Mouse (Mus musculus) liver, embryonic 13.5 days (tissue): ENCODE results near the gene Tsga10. TPM values are rescaled to one million over a fixed set of nuclear protein-coding genes. Genes with fewer than 3 reads are reported as not detected.
"Not testable (repeated sequence)": the region's sequence is repeated elsewhere in the genome, so short reads cannot be mapped to it uniquely, and the experiment has no call there.

Source experiments
- ATAC-seq: fragments of 200-750 bp; cut with Nextera tagmentation; 2 replicates; pipeline ENCODE4 v1.8.0; 2017; ENCODE audit warnings: low read depth, mild to moderate bottlenecking, moderate number of reproducible peaks, moderate library complexity
- DNase-seq: peaks from one replicate; pipeline ENCODE4 v3.0.0; 2022
- H3K27ac ChIP-seq: fragments of 300-500 bp; sonication (generic); 2 replicates; pipeline ENCODE4 v1.5.1; 2015; ENCODE audit warnings: moderate library complexity, mild to moderate bottlenecking, inconsistent platforms
- H3K27me3 ChIP-seq: fragments of 300-500 bp; sonication (generic); 2 replicates; pipeline ENCODE4 v1.6.1; 2015; ENCODE audit warnings: mild to moderate bottlenecking, inconsistent platforms
- H3K36me3 ChIP-seq: fragments of 300-500 bp; sonication (generic); 2 replicates; pipeline ENCODE4 v1.6.1; 2015; ENCODE audit warnings: mild to moderate bottlenecking, inconsistent platforms
- H3K4me1 ChIP-seq: fragments of 300-500 bp; sonication (generic); replicated peaks from 2 replicates; pipeline ENCODE4 v1.6.1; 2015; ENCODE audit warnings: inconsistent platforms
- H3K4me2 ChIP-seq: fragments of 300-500 bp; sonication (generic); 2 replicates; pipeline ENCODE4 v1.6.1; 2015; ENCODE audit warnings: inconsistent platforms, mild to moderate bottlenecking, moderate library complexity
- H3K4me3 ChIP-seq: fragments of 300-500 bp; sonication (generic); replicated peaks from 2 replicates; pipeline ENCODE4 v1.5.1; 2015; ENCODE audit warnings: mild to moderate bottlenecking, inconsistent platforms
- H3K9ac ChIP-seq: fragments of 300-500 bp; sonication (generic); 2 replicates; pipeline ENCODE4 v1.6.1; 2015; ENCODE audit warnings: mild to moderate bottlenecking, inconsistent platforms
- H3K9me3 ChIP-seq: fragments of 300-500 bp; sonication (generic); replicated peaks from 2 replicates; pipeline ENCODE4 v1.6.1; 2016; ENCODE audit warnings: inconsistent platforms
- WGBS: fragments of 180-500 bp; shearing (Covaris S2); methylation state at CpG from one replicate; pipeline ENCODE4 v1.1.7; 2015; ENCODE audit not compliant: insufficient replicate concordance; 5-methylcytosine and 5-hydroxymethylcytosine counted together
- polyA plus RNA-seq: library from polyadenylated mRNA; unstranded; fragments of >200 nt; fragmentation: Nextera tagmentation; extraction: Ambion mirVana; gene quantifications from 2 replicates; pipeline ENCODE4 v1.2.1, GENCODE M21; 2015

The Tsga10 gene
- polyA plus RNA-seq, 1 experiment from 2014 or later = 1.6 TPM

GRCm38 (mm10) chr1:37864511-37865400 is 1.5 kb downstream of the Tsga10 start:
- Histone ChIP-seq H3K9ac (peak overlapping the region; percentile 81), H3K27ac (peak overlapping the region; percentile 87), H3K9me3 (no peaks in the 10 kb centered on the region), H3K4me2 (peak overlapping the region; percentile 92), H3K4me3 (peak overlapping the region; percentile 69), H3K36me3 (no peaks in the 10 kb centered on the region), H3K27me3 (no peaks in the 10 kb centered on the region), H3K4me1 (peaks cover 31% of the 10 kb centered on the region)
- ATAC-seq (peak; percentile 96), DNase-seq (peak; percentile 99)
- under 1% methylated on average over 89 of the region's 90 CpGs for WGBS

GRCm38 (mm10) chr1:37850696-37851095 is 15.5 kb downstream of the Tsga10 start:
- Histone ChIP-seq H3K36me3 (no peaks in the 10 kb centered on the region), H3K4me1 (no peaks in the 10 kb centered on the region), H3K27me3 (no peaks in the 10 kb centered on the region), H3K27ac (no peak overlapping the region), H3K4me2 (no peak overlapping the region), H3K4me3 (no peak overlapping the region), H3K9ac (no peak overlapping the region), H3K9me3 (no peaks in the 10 kb centered on the region)
- DNase-seq (no peak), ATAC-seq (no peak)
- WGBS = 35% methylated on average over 2 of the region's 2 CpGs

- Histone ChIP-seq H3K4me2 (no peak overlapping the region), H3K27ac (no peak overlapping the region), H3K4me1 (no peaks in the 10 kb centered on the region), H3K36me3 (no peaks in the 10 kb centered on the region), H3K4me3 (no peak overlapping the region), H3K27me3 (no peaks in the 10 kb centered on the region), H3K9me3 (no peaks in the 10 kb centered on the region), H3K9ac (no peak overlapping the region)
- DNase-seq = no peak
- WGBS = 73% methylated on average over 8 of the region's 8 CpGs
- no peak for ATAC-seq
These were observed 19.4 kb downstream of the Tsga10 start for GRCm38 (mm10) chr1:37846878-37847277.

- WGBS = 65% methylated on average over 2 of the region's 2 CpGs
- no peak overlapping the region for H3K4me2 ChIP-seq
- no peak overlapping the region for H3K4me3 ChIP-seq
- H3K9me3 ChIP-seq = no peaks in the 10 kb centered on the region
- DNase-seq = no peak
- ATAC-seq = no peak
- no peaks in the 10 kb centered on the region for H3K36me3 ChIP-seq
- H3K9ac ChIP-seq = no peak overlapping the region
- H3K27ac ChIP-seq = no peak overlapping the region
- no peaks in the 10 kb centered on the region for H3K4me1 ChIP-seq
- H3K27me3 ChIP-seq = no peaks in the 10 kb centered on the region
These were observed 34.5 kb downstream of the Tsga10 start for GRCm38 (mm10) chr1:37831681-37832080.

GRCm38 (mm10) chr1:37802291-37802690 is 63.9 kb downstream of the Tsga10 start:
- 63% methylated on average over 1 of the region's 1 CpGs for WGBS
- H3K36me3 ChIP-seq, H3K27ac ChIP-seq, H3K9me3 ChIP-seq, H3K4me3 ChIP-seq, H3K27me3 ChIP-seq, H3K4me1 ChIP-seq, ATAC-seq, H3K9ac ChIP-seq, H3K4me2 ChIP-seq, DNase-seq: not testable (repeated sequence)

GRCm38 (mm10) chr1:37800298-37800697 is 65.9 kb downstream of the Tsga10 start:
- Histone ChIP-seq H3K4me2 (no peak overlapping the region), H3K27ac (no peak overlapping the region), H3K4me1 (no peaks in the 10 kb centered on the region), H3K4me3 (no peak overlapping the region), H3K9me3 (no peaks in the 10 kb centered on the region), H3K9ac (no peak overlapping the region), H3K27me3 (no peaks in the 10 kb centered on the region), H3K36me3 (no peaks in the 10 kb centered on the region)
- no peak for ATAC-seq
- 68% methylated on average over 2 of the region's 2 CpGs for WGBS
- no peak for DNase-seq

GRCm38 (mm10) chr1:37799505-37799904 is 66.7 kb downstream of the Tsga10 start:
- Histone ChIP-seq H3K36me3 (no peaks in the 10 kb centered on the region), H3K9ac (no peak overlapping the region), H3K9me3 (no peaks in the 10 kb centered on the region), H3K4me3 (no peak overlapping the region), H3K27ac (no peak overlapping the region), H3K4me2 (no peak overlapping the region), H3K27me3 (no peaks in the 10 kb centered on the region), H3K4me1 (no peaks in the 10 kb centered on the region)
- 16% methylated on average over 3 of the region's 3 CpGs for WGBS
- ATAC-seq (no peak), DNase-seq (no peak)

- no peaks in the 10 kb centered on the region for H3K4me1 ChIP-seq
- no peak overlapping the region for H3K9ac ChIP-seq
- no peaks in the 10 kb centered on the region for H3K36me3 ChIP-seq
- no peak overlapping the region for H3K4me3 ChIP-seq
- no peak overlapping the region for H3K27ac ChIP-seq
- H3K9me3 ChIP-seq = no peaks in the 10 kb centered on the region
- H3K27me3 ChIP-seq = no peaks in the 10 kb centered on the region
- ATAC-seq (no peak), DNase-seq (no peak)
- no peak overlapping the region for H3K4me2 ChIP-seq
These were observed 106.8 kb downstream of the Tsga10 start for GRCm38 (mm10) chr1:37759407-37759806.

- ATAC-seq = no peak
- peak; percentile 17 for DNase-seq
- Histone ChIP-seq H3K9me3 (no peaks in the 10 kb centered on the region), H3K9ac (no peak overlapping the region), H3K4me2 (no peak overlapping the region), H3K4me1 (0 out of 2 replicates have a peak, but pooled peaks cover 9% of the 10 kb centered on the region), H3K36me3 (no peaks in the 10 kb centered on the region), H3K27me3 (peaks cover 3% of the 10 kb centered on the region; the same call in 1 of the 2 replicates), H3K4me3 (no peak overlapping the region), H3K27ac (no peak overlapping the region)
- WGBS = 37% methylated on average over 9 of the region's 9 CpGs
These were observed 121.5 kb downstream of the Tsga10 start for GRCm38 (mm10) chr1:37744650-37745259.

GRCm38 (mm10) chr1:37742602-37743270 is 123.5 kb downstream of the Tsga10 start:
- DNase-seq = no peak
- no peak overlapping the region for H3K4me3 ChIP-seq
- no peaks in the 10 kb centered on the region for H3K9me3 ChIP-seq
- H3K9ac ChIP-seq = no peak overlapping the region
- 0 out of 2 replicates have a peak, but pooled peaks cover 9% of the 10 kb centered on the region for H3K4me1 ChIP-seq
- H3K4me2 ChIP-seq = no peak overlapping the region
- H3K27ac ChIP-seq = no peak overlapping the region
- WGBS = 68% methylated on average over 14 of the region's 14 CpGs
- H3K36me3 ChIP-seq = no peaks in the 10 kb centered on the region
- peaks cover 3% of the 10 kb centered on the region; the same call in 1 of the 2 replicates for H3K27me3 ChIP-seq
- ATAC-seq = no peak

- Histone ChIP-seq H3K36me3 (no peaks in the 10 kb centered on the region), H3K4me1 (0 out of 2 replicates have a peak, but pooled peaks cover 9% of the 10 kb centered on the region), H3K4me3 (no peak overlapping the region), H3K27ac (no peak overlapping the region), H3K9ac (no peak overlapping the region), H3K9me3 (no peaks in the 10 kb centered on the region), H3K27me3 (peaks cover 3% of the 10 kb centered on the region; the same call in 1 of the 2 replicates), H3K4me2 (no peak overlapping the region)
- DNase-seq (no peak), ATAC-seq (no peak)
- WGBS = 84% methylated on average over 11 of the region's 11 CpGs
These were observed 124.1 kb downstream of the Tsga10 start for GRCm38 (mm10) chr1:37742126-37742525.
